Mouse (Mus musculus) kidney, postnatal 0 days (tissue): ENCODE data around the gene Prps1l1. TPM values are rescaled to one million over a fixed set of nuclear protein-coding genes. Genes with fewer than 3 reads are reported as not detected.
A peak's percentile ranks its signal among the peaks of the same experiment; 100 is the strongest.

ENCODE experiments used
- ATAC-seq: fragments of 200-750 bp; cut with Nextera tagmentation; replicated peaks from 2 replicates; pipeline ENCODE4 v1.8.0; 2017; ENCODE audit warnings: low read depth, moderate number of reproducible peaks, moderate TSS enrichment, moderate library complexity; ENCODE audit not compliant: low FRiP score
- DNase-seq: peaks from one replicate; pipeline ENCODE4 v3.0.0-alpha.2; 2016; ENCODE audit warnings: low spot score
- H3K27ac ChIP-seq: fragments of 300-500 bp; sonication (generic); 2 replicates; pipeline ENCODE4 v1.5.1; 2014; ENCODE audit warnings: mild to moderate bottlenecking
- H3K27me3 ChIP-seq: fragments of 300-500 bp; sonication (generic); 2 replicates; pipeline ENCODE4 v1.6.1; 2014; ENCODE audit warnings: low read length, mixed read lengths; ENCODE audit not compliant: insufficient read depth
- H3K36me3 ChIP-seq: fragments of 300-500 bp; sonication (generic); 2 replicates; pipeline ENCODE4 v1.6.1; 2014; ENCODE audit warnings: low read length, mixed read lengths; ENCODE audit not compliant: insufficient read depth
- H3K4me1 ChIP-seq: fragments of 300-500 bp; sonication (generic); replicated peaks from 2 replicates; pipeline ENCODE4 v1.6.1; 2014; ENCODE audit warnings: antibody characterized with exemption, low read length, mixed read lengths; ENCODE audit not compliant: insufficient read depth
- H3K4me2 ChIP-seq: fragments of 300-500 bp; sonication (generic); 2 replicates; pipeline ENCODE4 v1.6.1; 2014; ENCODE audit warnings: mild to moderate bottlenecking, low read length, moderate library complexity, mixed read lengths
- H3K4me3 ChIP-seq: fragments of 300-500 bp; sonication (generic); replicated peaks from 2 replicates; pipeline ENCODE4 v1.5.1; 2014; ENCODE audit warnings: low read depth, low read length
- H3K9ac ChIP-seq: fragments of 300-500 bp; sonication (generic); 2 replicates; pipeline ENCODE4 v1.6.1; 2014; ENCODE audit warnings: low read depth, low read length
- H3K9me3 ChIP-seq: fragments of 300-500 bp; sonication (generic); replicated peaks from 2 replicates; pipeline ENCODE4 v1.6.1; 2016; ENCODE audit warnings: low read length, inconsistent platforms, mixed read lengths
- CTCF ChIP-seq: IDR thresholded peaks from 2 replicates; pipeline ENCODE4 v1.5.1; 2016; ENCODE audit warnings: antibody characterized with exemption, low read depth, mild to moderate bottlenecking, moderate library complexity
- WGBS: fragments of 180-500 bp; shearing (Covaris S2); extraction: QIAGEN DNeasy Blood & Tissue Kit; methylation state at CpG from one replicate; pipeline ENCODE4 v1.1.7; 2014; 5-methylcytosine and 5-hydroxymethylcytosine counted together
- polyA plus RNA-seq: library from polyadenylated mRNA; unstranded; fragments of >200 nt; fragmentation: Nextera tagmentation; extraction: Ambion mirVana; gene quantifications from 2 replicates; pipeline ENCODE4 v1.2.1, GENCODE M21; 2015

Gene Prps1l1
- polyA plus RNA-seq, 1 experiment from 2014 or later, result not detected

GRCm38 (mm10) chr12:35007851-35008250 is 23.3 kb downstream of the Prps1l1 start:
- ATAC-seq, result no peak
- Histone ChIP-seq H3K9me3 (no peaks in the 10 kb centered on the region), H3K4me1 (no peaks in the 10 kb centered on the region), H3K4me2 (no peak overlapping the region), H3K27me3 (no peaks in the 10 kb centered on the region), H3K4me3 (no peak overlapping the region), H3K36me3 (no peaks in the 10 kb centered on the region), H3K9ac (no peak overlapping the region), H3K27ac (no peak overlapping the region)
- no peak for DNase-seq
- no peak for TF ChIP-seq CTCF
- 70% methylated on average over 1 of the region's 1 CpGs for WGBS

DNA sequence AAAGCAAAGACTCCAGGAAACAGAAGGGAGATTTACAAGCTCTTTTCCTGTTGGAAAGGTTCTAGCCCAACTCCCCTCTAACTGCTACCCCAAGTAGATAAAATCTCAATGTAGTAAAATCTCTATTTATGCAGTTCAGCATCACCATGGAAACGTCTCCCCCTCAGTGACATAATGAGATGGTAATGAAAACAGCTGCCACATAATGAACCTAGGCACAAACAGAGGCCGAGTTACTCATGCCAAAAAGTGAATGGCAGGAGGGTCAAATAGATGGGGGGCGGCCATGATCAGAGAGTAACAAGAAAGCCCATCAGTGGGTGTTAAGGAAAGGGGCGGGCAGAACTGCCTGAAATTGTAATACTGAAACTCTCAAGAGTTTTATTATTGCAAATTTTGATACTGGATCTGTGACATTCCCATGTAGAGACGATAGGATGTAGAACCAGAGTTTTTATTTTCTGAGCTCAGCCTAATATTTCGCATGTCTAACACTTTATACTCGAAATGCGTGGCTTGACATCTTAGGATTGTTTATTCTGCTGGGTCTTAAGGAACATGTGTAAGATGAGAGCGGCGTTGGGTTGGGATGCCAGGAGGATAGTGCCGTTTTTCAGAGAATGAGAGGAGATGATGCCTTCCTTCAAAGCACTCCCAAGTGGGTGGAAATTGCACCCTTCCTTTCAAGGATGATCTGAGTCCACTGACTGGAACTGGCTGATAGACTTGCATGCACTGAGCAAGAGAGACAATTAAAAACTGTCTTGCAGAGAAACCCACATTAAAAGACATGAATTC is 24.0 kb downstream of the Prps1l1 start:
- H3K4me2 ChIP-seq, result no peak overlapping the region
- DNase-seq (peak; percentile 41), ATAC-seq (no peak)
- no peak for TF ChIP-seq CTCF
- no peak overlapping the region for H3K4me3 ChIP-seq
- no peak overlapping the region for H3K9ac ChIP-seq
- no peaks in the 10 kb centered on the region for H3K27me3 ChIP-seq
- H3K4me1 ChIP-seq, result no peaks in the 10 kb centered on the region
- 33% methylated on average over 11 of the region's 11 CpGs for WGBS
- H3K9me3 ChIP-seq, result no peaks in the 10 kb centered on the region
- no peak overlapping the region for H3K27ac ChIP-seq
- no peaks in the 10 kb centered on the region for H3K36me3 ChIP-seq

DNA sequence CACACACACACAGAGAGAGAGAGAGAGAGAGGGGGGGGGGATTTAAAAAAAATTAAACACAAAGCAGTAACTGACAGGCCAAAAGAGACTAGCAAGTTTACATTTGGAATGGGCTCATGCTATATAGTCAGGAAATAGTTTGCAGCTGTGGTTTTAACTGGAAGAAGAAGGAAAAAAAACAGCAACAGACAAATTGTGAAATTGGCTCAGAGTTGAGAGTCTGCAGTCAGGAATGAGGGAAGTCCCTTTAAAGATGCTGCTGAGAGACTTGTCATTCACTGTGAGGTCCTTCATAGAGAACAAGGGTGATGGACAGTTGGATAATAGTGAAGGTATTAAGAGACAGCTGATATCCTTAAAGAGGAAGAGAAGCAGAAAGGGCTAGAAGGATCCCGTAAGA is 26.9 kb downstream of the Prps1l1 start:
- WGBS, result 59% methylated on average over 1 of the region's 1 CpGs
- no peaks in the 10 kb centered on the region for H3K4me1 ChIP-seq
- peak; percentile 48 for DNase-seq
- no peak overlapping the region for H3K27ac ChIP-seq
- no peaks in the 10 kb centered on the region for H3K9me3 ChIP-seq
- H3K4me3 ChIP-seq, result no peak overlapping the region
- H3K4me2 ChIP-seq, result no peak overlapping the region
- TF ChIP-seq CTCF, result no peak
- H3K27me3 ChIP-seq, result no peaks in the 10 kb centered on the region
- ATAC-seq, result no peak
- no peaks in the 10 kb centered on the region for H3K36me3 ChIP-seq
- no peak overlapping the region for H3K9ac ChIP-seq

DNA sequence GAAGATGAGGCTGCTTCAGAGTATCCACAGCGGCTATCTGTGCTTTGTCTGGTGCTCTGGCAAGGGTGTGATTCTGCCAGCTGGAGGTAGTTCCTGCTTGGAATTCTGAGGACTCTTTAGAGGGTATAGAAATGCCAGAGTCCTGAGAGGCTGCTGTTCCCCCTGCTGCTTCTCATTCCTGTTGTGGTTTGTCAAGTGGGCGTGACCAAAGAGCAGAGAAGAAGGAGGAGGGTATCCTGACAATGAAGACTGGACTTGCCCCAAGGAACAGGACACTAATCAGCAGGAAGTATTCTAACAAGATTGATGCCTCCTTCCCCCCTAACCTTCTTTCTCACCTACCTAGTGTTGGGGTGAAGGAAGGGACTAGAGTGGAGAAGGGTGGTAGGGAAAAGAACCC is 29.4 kb downstream of the Prps1l1 start:
- 66% methylated on average over 2 of the region's 2 CpGs for WGBS
- Histone ChIP-seq H3K9me3 (no peaks in the 10 kb centered on the region), H3K27ac (no peak overlapping the region), H3K36me3 (no peaks in the 10 kb centered on the region), H3K4me2 (no peak overlapping the region), H3K9ac (no peak overlapping the region), H3K27me3 (no peaks in the 10 kb centered on the region), H3K4me3 (no peak overlapping the region), H3K4me1 (no peaks in the 10 kb centered on the region)
- TF ChIP-seq CTCF, result no peak
- no peak for ATAC-seq
- DNase-seq, result no peak

DNA sequence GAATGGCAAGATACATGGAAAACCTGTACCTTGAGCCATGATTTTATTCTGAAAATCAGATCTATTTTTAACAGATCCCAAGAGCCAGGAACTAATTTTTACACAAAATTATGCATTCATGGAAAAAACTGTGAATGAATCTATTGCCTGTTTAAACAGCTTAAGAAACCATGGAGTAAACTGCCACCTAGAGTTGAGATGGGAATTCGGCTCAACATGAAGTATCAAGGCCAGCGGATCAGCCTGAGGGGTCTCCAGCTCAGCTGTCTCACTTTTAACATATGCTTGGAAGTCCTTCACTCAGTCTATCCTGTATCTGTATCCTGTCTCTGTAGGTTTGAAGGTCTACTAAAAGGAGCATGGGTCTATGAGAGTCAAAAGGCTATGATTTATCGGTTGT is 31.5 kb downstream of the Prps1l1 start:
- H3K9me3 ChIP-seq, result no peaks in the 10 kb centered on the region
- H3K36me3 ChIP-seq, result no peaks in the 10 kb centered on the region
- peak; percentile 70 for TF ChIP-seq CTCF
- no peak overlapping the region for H3K27ac ChIP-seq
- H3K4me2 ChIP-seq, result no peak overlapping the region
- no peak overlapping the region for H3K4me3 ChIP-seq
- WGBS, result 54% methylated on average over 3 of the region's 3 CpGs
- DNase-seq, result peak; percentile 65
- H3K27me3 ChIP-seq, result no peaks in the 10 kb centered on the region
- no peak for ATAC-seq
- H3K4me1 ChIP-seq, result no peaks in the 10 kb centered on the region
- no peak overlapping the region for H3K9ac ChIP-seq

DNA sequence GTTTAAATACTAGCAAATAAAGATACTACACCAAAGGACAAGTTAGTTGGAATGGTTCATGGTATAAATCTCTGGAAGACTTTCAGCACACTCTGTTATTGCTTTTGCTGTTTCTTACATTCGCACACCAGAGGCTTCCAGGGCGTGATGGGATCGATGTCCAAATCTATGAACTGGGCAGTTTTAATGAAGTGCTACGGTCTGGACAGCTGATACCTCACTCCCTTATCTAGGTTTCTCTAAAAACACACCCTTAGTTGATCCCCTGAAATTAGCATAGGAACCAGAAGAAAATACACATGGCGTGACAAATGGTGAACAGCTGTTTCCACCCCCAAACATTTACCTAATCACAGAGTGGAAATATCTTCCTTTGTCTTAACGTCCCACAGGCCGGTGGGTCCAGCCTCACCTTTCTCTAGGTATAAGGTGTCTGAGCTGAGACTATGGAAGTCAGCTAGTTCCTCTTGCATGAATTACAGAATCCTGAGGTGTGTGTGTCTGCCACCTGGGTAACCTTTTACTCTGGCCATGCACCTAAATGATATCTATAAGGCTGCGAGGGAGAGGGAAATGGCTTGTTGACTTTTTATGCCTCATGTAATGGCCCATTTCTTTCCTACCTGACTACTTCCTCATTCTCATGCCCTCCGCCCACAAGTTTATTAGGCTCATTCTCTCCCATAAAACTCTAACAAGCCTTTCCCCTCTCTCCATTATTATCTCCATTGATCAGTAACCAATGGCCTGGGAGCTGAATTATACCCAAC is 32.1 kb downstream of the Prps1l1 start:
- H3K27ac ChIP-seq, result no peak overlapping the region
- H3K9ac ChIP-seq, result no peak overlapping the region
- H3K4me1 ChIP-seq, result no peaks in the 10 kb centered on the region
- no peaks in the 10 kb centered on the region for H3K27me3 ChIP-seq
- no peak for TF ChIP-seq CTCF
- ATAC-seq (no peak), DNase-seq (no peak)
- no peak overlapping the region for H3K4me2 ChIP-seq
- H3K4me3 ChIP-seq, result no peak overlapping the region
- H3K9me3 ChIP-seq, result no peaks in the 10 kb centered on the region
- H3K36me3 ChIP-seq, result no peaks in the 10 kb centered on the region
- 63% methylated on average over 9 of the region's 9 CpGs for WGBS
